In the genomic region with DNA sequence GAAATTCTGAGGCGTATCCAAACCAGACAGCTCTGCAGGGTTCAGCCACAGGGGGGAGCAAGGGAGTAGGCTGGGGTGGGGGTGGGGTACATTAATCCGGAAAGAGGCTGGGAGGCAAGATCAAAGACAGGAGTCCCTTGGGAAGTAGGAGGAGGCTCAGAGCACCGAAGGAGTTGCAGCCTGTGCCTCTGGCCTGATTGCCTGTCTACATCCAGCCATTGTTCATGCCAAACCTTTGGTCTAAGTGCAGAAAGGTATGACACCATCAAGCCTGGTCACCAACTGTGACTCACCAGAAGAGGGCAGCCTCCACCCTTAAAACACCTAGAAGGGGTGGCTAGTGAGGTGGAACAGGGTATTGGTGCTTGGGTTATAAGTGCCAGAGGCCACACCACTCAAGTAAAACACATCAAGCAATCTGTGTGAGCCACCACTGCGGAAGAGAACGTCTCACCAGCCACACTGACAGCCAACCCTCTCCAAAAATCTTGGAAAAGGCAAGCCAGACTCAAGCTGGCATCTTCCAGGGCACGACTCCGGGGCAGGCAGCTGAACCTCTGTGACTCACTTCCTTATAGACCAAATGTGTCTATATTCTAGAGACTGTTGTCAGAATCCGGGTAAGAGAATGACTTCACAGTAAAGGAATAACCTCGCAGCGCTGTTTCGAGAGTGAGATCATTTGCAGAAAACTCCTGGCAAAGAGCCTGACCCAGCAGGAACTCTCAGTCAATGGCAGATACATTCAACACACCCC, we compare ENCODE assay signal across 8 mouse cellular contexts. TPM values are rescaled to one million over a fixed set of nuclear protein-coding genes. Genes with fewer than 3 reads are reported as not detected.
DNase-seq lines count a peak whose midpoint lies in the region; ATAC-seq and TF ChIP-seq lines count a peak whose summit lies in the region.

No protein-coding gene starts in this region.

- ATAC-seq in heart, embryonic 14.5 days (ENCODE audit: insufficient number of reproducible peaks, insufficient read depth, low FRiP score, low read depth) = peak; percentile 37; the same call in 1 of the 2 replicates
- peak; percentile 60 for ATAC-seq in kidney, postnatal 0 days (replicated peaks; ENCODE audit: low FRiP score, low read depth)

- 31% methylated on average over 11 of the region's 11 CpGs for WGBS in heart, embryonic 14.5 days
- WGBS in kidney, postnatal 0 days = 41% methylated on average over 11 of the region's 11 CpGs
- WGBS in macrophage (ENCODE audit: missing documents) = 50% methylated on average over 11 of the region's 11 CpGs

- peak; percentile 73 for DNase-seq in adrenal gland, adult 2 months
- DNase-seq in adrenal gland, postnatal 25 days = no peak
- peak; percentile 54 for DNase-seq in B cell, adult 2 months
- DNase-seq in c-Kit-positive CD71-positive TER-119-positive erythroid progenitor cells, embryonic 14.5 days (ENCODE audit: low spot score) = peak; percentile 49
- peak; percentile 85 for DNase-seq in kidney, postnatal 0 days (ENCODE audit: low spot score)
- DNase-seq in thymus, postnatal 36 days = peak; percentile 31 to 36

- H3K4me3 ChIP-seq in heart, embryonic 14.5 days (ENCODE audit: control insufficient read depth in 1 of 2, insufficient read depth in 1 of 2, low read depth in 1 of 2, low read length in 2 of 2) = no peak overlapping the region
- H3K4me3 ChIP-seq in kidney, postnatal 0 days (replicated peaks; ENCODE audit: low read depth, low read length) = no peak overlapping the region
- no peak overlapping the region for H3K4me3 ChIP-seq in macrophage (ENCODE audit: inconsistent target)

- peaks cover 16 to 19% of the 10 kb centered on the region in 2 experiments for H3K4me1 ChIP-seq in heart, embryonic 14.5 days (ENCODE audit: control insufficient read depth in 2 of 2, insufficient read depth in 2 of 2, low read length in 2 of 2)
- H3K4me1 ChIP-seq in kidney, postnatal 0 days (replicated peaks; ENCODE audit: insufficient read depth, low read length) = 0 out of 2 replicates have a peak, but pooled peaks cover 5% of the 10 kb centered on the region

- 0 out of 2 replicates have a peak overlapping the region, but pooled peaks have one; percentile 2 for H3K4me2 ChIP-seq in heart, embryonic 14.5 days (ENCODE audit: low read length)
- H3K4me2 ChIP-seq in kidney, postnatal 0 days (ENCODE audit: low read length) = no peak overlapping the region

- no peak overlapping the region for H3K9ac ChIP-seq in heart, embryonic 14.5 days (ENCODE audit: low read length)
- H3K9ac ChIP-seq in kidney, postnatal 0 days (ENCODE audit: low read depth, low read length) = no peak overlapping the region

- no peaks in the 10 kb centered on the region for H3K9me3 ChIP-seq in heart, embryonic 14.5 days (ENCODE audit: control insufficient read depth, low read length)
- no peaks in the 10 kb centered on the region for H3K9me3 ChIP-seq in kidney, postnatal 0 days (replicated peaks; ENCODE audit: low read length)

- H3K79me2 ChIP-seq in macrophage (ENCODE audit: inconsistent target) = no peaks in the 10 kb centered on the region

- peaks cover 10% of the 10 kb centered on the region for H3K27me3 ChIP-seq in heart, embryonic 14.5 days (ENCODE audit: control insufficient read depth, insufficient read depth, low read length)
- H3K27me3 ChIP-seq in kidney, postnatal 0 days (ENCODE audit: insufficient read depth, low read length) = no peaks in the 10 kb centered on the region

- peak overlapping the region; percentile 65 to 66 for H3K27ac ChIP-seq in heart, embryonic 14.5 days (replicated peaks in 1 of 2; ENCODE audit: control insufficient read depth in 1 of 2, insufficient read depth in 1 of 2, low read depth in 2 of 2, low read length in 2 of 2)
- H3K27ac ChIP-seq in kidney, postnatal 0 days = no peak overlapping the region
- peak overlapping the region; percentile 46 for H3K27ac ChIP-seq in macrophage

- peak; percentile 86 for TF ChIP-seq CTCF in kidney, postnatal 0 days (IDR thresholded peaks at IDR 0.05; ENCODE audit: low read depth)

- no peaks in the 10 kb centered on the region for H3K36me3 ChIP-seq in heart, embryonic 14.5 days (ENCODE audit: control insufficient read depth, insufficient read depth, low read length)
- H3K36me3 ChIP-seq in kidney, postnatal 0 days (ENCODE audit: insufficient read depth, low read length) = no peaks in the 10 kb centered on the region
- H3K36me3 ChIP-seq in macrophage (ENCODE audit: inconsistent target) = no peaks in the 10 kb centered on the region

RNA-seq across cellular contexts. Expression of a gene that starts 4.9 kb away (rescaled TPM):
- 10 to 100 TPM; 36.2 to 55.1 TPM for total RNA-seq in adrenal gland, adult 2 months (2021)
- polyA plus RNA-seq in adrenal gland, adult 2 months (2012; rRNA removed) = 39.0 and 45.9 TPM in 2 replicates
- 36.0 and 44.8 TPM in 2 replicates for total RNA-seq in adrenal gland, postnatal 25 days (2021)
- 6.2 and 7.4 TPM in 2 replicates for polyA plus RNA-seq in heart, embryonic 14.5 days (2014; fragmentation: Nextera tagmentation; extraction: Ambion mirVana)
- polyA plus RNA-seq in kidney, postnatal 0 days (2015; fragmentation: Nextera tagmentation; extraction: Ambion mirVana) = 21.5 and 23.0 TPM in 2 replicates
- 10 to 100 TPM in 21 of 26 experiments, 1 to 10 TPM in 5; 3.2 to 17.5 (median 11.2) TPM for total RNA-seq in macrophage (2018; cell fraction: chromatin; rRNA removed)
- 1 to 10 TPM; 1.2 to 3.2 (median 2.2) TPM for total RNA-seq in macrophage (2018; cell fraction: cytosol; rRNA removed)
- total RNA-seq in macrophage (2018; cell fraction: nucleus; rRNA removed) = 10 to 100 TPM in 10 of 26 experiments, 1 to 10 TPM in 16; 2.9 to 20.7 (median 7.8) TPM
- polyA plus RNA-seq in macrophage (2018) = 1.1 to 4.3 TPM (median 1.8 TPM) in 3 replicates

RNA-seq across cellular contexts. Expression of a gene that starts 34.4 kb away (rescaled TPM):
- 100 to 1,000 TPM; 111 to 154 TPM for total RNA-seq in adrenal gland, adult 2 months (2021)
- polyA plus RNA-seq in adrenal gland, adult 2 months (2012; rRNA removed) = 42.0 and 51.8 TPM in 2 replicates
- 121 and 128 TPM in 2 replicates for total RNA-seq in adrenal gland, postnatal 25 days (2021)
- polyA plus RNA-seq in heart, embryonic 14.5 days (2014; fragmentation: Nextera tagmentation; extraction: Ambion mirVana) = 126 and 129 TPM in 2 replicates
- 173 and 188 TPM in 2 replicates for polyA plus RNA-seq in kidney, postnatal 0 days (2015; fragmentation: Nextera tagmentation; extraction: Ambion mirVana)
- total RNA-seq in macrophage (2018; cell fraction: chromatin; rRNA removed) = 100 to 1,000 TPM in 1 of 26 experiments, 10 to 100 TPM in 25; 36.7 to 102 (median 78.7) TPM
- 100 to 1,000 TPM in 4 of 26 experiments, 10 to 100 TPM in 22; 56.1 to 106 (median 81.4) TPM for total RNA-seq in macrophage (2018; cell fraction: cytosol; rRNA removed)
- total RNA-seq in macrophage (2018; cell fraction: nucleus; rRNA removed) = 100 to 1,000 TPM in 2 of 26 experiments, 10 to 100 TPM in 24; 53.5 to 105 (median 79.1) TPM
- 63.1 to 68.1 TPM (median 64.7 TPM) in 3 replicates for polyA plus RNA-seq in macrophage (2018)
